Mouse (Mus musculus): ENCODE measurements around the gene Metap1d. TPM values are rescaled to one million over a fixed set of nuclear protein-coding genes. Genes with fewer than 3 reads are reported as not detected.
A peak's percentile ranks its signal among the peaks of the same experiment; 100 is the strongest.

Metap1d gene
- total RNA-seq, 2 experiments from 2014 or later = 17.5 to 18.8 TPM

DNA sequence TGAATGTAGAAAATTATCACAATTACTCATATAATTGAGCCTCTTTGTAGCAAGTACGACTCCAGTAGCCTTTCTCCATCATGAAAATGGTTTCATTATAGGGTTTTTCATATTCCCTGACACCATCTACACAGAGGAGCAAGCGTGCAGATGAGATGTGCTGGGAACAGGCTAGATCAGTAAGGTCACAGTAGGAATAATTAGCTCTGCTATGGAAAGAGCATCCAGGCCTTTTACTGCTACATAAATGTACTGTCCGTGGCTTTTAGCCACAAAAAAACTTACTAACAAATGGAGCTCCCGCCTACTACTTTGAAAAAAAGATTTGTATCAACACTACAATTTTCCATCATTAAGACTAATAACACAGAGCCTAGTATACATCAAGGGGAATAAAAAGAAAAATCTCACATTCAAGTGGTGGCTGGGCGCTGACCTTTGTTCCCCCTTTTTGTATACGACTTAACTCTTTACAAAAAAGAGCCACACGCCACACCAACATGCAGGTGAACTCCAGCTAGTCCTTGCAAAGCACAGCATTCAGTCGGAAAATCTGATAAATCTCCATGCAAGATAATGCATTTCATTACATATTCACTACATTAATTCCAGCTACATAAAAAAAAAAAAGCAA is 64.5 kb downstream of the Metap1d start:
- DNase-seq (ENCODE audit: extremely low spot score in 1 of 2, low spot score in 2 of 2) = no peak
- intact Hi-C loops (cut with DNase I) = no loop called here

GRCm38 (mm10) chr2:71522871-71523270 is 69.8 kb downstream of the Metap1d start:
- intact Hi-C loops (cut with DNase I) = no loop called here

GRCm38 (mm10) chr2:71523431-71523830 is 70.4 kb downstream of the Metap1d start:
- no peak for DNase-seq (ENCODE audit: extremely low spot score in 1 of 2, low spot score in 2 of 2)
- intact Hi-C loops (cut with DNase I) = no loop called here

More at GRCm38 (mm10) chr2:71522871-71523270, 69.8 kb downstream of the Metap1d start:
- no peak for DNase-seq (ENCODE audit: extremely low spot score in 1 of 2, low spot score in 2 of 2)

GRCm38 (mm10) chr2:71524763-71525162 is 71.7 kb downstream of the Metap1d start:
- DNase-seq (ENCODE audit: extremely low spot score in 1 of 2, low spot score in 2 of 2) = no peak
- intact Hi-C loops (cut with DNase I) = no loop called here

GRCm38 (mm10) chr2:71526595-71527322 is 73.7 kb downstream of the Metap1d start:
- intact Hi-C loops (cut with DNase I) = no loop called here
- DNase-seq (ENCODE audit: extremely low spot score in 1 of 2, low spot score in 2 of 2) = no peak

- no peak for DNase-seq (ENCODE audit: extremely low spot score in 1 of 2, low spot score in 2 of 2)
- intact Hi-C loops (cut with DNase I) = no loop called here
These were observed 74.4 kb downstream of the Metap1d start for GRCm38 (mm10) chr2:71527323-71528013.

- intact Hi-C loops (cut with DNase I) = no loop called here
- DNase-seq (ENCODE audit: extremely low spot score in 1 of 2, low spot score in 2 of 2) = no peak
These were observed 75.1 kb downstream of the Metap1d start, which contains the start of gene Dlx1 for GRCm38 (mm10) chr2:71528014-71528713. Gene Dlx1 (plus strand): TSS chr2:71528113.

- intact Hi-C loops (cut with DNase I) = no loop called here
- no peak for DNase-seq (ENCODE audit: extremely low spot score in 1 of 2, low spot score in 2 of 2)
These were observed 75.8 kb downstream of the Metap1d start for GRCm38 (mm10) chr2:71528714-71529510.

DNA sequence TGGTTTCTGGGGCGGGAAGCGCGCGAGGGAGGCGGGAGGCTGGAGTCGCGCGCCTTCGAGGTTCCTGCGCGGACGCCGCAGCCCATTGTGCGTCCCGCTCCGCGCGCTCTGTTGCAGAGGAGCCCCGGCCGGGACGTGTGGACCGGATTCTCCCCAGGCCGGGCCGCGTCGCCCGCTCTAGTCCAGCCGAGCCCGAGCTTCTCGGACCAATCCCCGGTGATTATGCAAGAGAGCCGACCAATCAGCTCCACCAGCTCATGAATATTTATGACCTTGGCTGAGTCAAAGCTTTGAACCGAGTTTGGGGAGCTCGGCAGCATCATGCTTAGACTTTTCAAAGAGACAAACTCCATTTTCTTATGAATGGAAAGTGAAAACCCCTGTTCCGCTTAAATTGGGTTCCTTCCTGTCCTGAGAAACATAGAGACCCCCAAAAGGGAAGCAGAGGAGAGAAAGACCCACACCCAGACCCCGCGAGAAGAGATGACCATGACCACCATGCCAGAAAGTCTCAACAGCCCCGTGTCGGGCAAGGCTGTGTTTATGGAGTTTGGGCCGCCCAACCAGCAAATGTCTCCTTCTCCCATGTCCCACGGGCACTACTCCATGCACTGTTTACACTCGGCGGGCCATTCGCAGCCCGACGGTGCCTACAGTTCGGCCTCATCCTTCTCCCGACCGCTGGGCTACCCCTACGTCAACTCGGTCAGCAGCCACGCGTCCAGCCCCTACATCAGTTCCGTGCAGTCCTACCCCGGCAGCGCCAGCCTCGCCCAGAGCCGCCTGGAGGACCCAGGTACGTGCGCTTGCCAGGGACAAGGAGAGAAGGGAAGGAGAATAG is 76.7 kb downstream of the Metap1d start:
- DNase-seq (ENCODE audit: extremely low spot score in 1 of 2, low spot score in 2 of 2) = peak; percentile 68 to 78
- intact Hi-C loops (cut with DNase I) = loop anchor here (10.0 kb wide), 1 partner anchor 965 kb away; no protein-coding TSS in a partner anchor

GRCm38 (mm10) chr2:71530391-71531123 is 77.5 kb downstream of the Metap1d start:
- DNase-seq (ENCODE audit: extremely low spot score in 1 of 2, low spot score in 2 of 2) = no peak
- intact Hi-C loops (cut with DNase I) = loop anchor here (10.0 kb wide), 1 partner anchor 966 kb away; no protein-coding TSS in a partner anchor

DNA sequence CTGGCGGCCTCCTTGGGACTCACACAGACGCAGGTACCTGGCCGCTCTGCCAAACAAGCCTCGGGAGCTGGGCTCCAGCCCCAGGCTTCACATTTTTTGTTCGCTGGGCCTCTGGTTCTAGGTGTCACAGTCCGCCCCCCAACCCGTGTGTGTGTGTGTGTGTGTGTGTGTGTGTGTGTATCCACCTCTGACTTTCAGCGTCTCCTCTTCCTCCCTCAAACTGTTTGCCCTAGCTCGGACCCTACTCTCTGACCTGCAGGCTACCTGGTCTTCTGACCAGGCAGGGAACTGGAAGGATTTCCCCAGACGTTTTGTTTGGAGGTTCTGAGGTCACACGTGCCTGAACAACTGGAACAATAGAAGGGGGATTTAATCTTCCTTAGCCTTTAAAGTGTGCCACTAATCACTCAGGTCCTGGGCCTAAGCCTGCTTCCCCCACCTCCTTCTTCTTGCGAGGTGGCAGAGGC is 78.1 kb downstream of the Metap1d start:
- intact Hi-C loops (cut with DNase I) = loop anchor here (10.0 kb wide), 1 partner anchor 966 kb away; no protein-coding TSS in a partner anchor
- no peak for DNase-seq (ENCODE audit: extremely low spot score in 1 of 2, low spot score in 2 of 2)

GRCm38 (mm10) chr2:71531990-71532970 is 79.2 kb downstream of the Metap1d start:
- DNase-seq (ENCODE audit: extremely low spot score in 1 of 2, low spot score in 2 of 2) = no peak

DNA sequence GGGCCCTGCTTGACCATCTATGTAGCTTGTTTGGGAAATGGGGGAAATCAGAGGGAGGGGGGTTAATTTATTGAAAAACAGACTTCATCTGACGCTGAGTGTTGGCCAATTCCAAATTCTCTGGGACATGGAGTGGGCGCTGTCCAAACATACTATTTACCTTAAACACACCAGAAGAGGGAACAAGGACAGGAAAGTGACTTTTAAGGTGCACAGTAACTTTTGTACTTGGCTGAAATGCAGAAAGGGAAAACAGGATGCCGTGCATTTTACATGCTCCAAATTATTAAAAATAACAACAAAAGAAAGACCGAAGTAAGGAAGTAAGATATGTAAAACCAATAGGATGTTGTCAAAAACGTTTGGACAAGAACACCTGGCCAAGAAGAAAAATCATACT is 80.0 kb downstream of the Metap1d start:
- DNase-seq (ENCODE audit: extremely low spot score in 1 of 2, low spot score in 2 of 2) = no peak
- intact Hi-C loops (cut with DNase I) = loop anchor here (10.0 kb wide), 1 partner anchor 968 kb away; no protein-coding TSS in a partner anchor

More at GRCm38 (mm10) chr2:71531990-71532970, 79.2 kb downstream of the Metap1d start:
- intact Hi-C loops (cut with DNase I) = loop anchor here (10.0 kb wide), 1 partner anchor 967 kb away; no protein-coding TSS in a partner anchor

DNA sequence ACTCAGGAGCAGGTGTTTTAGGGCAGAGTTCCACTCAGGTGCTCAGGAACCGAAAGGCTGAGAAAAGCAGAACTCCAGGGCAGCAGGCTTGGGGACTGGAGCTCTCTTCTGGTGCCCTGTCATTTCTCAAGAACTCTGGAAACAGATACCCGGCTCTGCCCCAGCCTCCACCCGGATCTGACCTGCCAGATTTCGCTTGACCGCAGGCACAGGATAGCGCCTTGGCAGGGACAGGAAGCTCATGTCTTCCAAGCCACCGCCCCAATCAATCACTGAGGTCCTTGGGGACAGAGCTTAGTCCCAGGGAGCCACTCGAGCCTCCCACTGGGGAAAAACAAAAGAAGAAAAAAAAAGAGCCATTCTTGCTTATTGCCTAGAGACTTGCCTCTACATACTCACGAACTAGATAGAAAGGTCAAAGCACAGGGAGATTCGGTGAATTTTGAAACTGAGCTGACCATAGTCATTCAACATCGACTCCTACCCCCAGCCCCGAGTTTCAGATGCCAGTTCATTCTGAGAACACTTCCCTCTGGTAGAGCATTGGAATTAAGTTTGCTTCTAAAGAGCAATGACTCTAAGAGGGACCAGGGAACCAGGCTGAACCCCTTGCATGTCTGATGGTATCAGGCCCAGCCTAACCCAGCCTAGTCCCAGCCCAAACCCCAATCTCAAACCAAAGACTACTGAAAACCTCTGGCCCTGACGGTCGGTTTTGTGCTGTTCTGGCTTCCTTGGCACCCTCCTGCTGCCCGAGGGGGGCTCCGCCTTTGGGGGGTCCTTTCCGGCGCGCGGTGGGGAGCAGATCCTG is 81.4 kb downstream of the Metap1d start:
- no peak for DNase-seq (ENCODE audit: extremely low spot score in 1 of 2, low spot score in 2 of 2)
- intact Hi-C loops (cut with DNase I) = loop anchor here (5.0 to 10.0 kb wide), 2 partner anchors 970 to 1743 kb away; no protein-coding TSS in a partner anchor
